Mouse (Mus musculus): ENCODE data around the gene Topors.

The Topors gene

GRCm38 (mm10) chr4:40244035-40244434, 25.6 kb downstream of the Topors start:
- no peak for DNase-seq

- no peak for DNase-seq
Measured at GRCm38 (mm10) chr4:40243006-40243405, 26.6 kb downstream of the Topors start.

GRCm38 (mm10) chr4:40241928-40242327, 27.7 kb downstream of the Topors start:
- DNase-seq = no peak

- no peak for DNase-seq
Measured at GRCm38 (mm10) chr4:40240272-40240744, 29.3 kb downstream of the Topors start.

DNA sequence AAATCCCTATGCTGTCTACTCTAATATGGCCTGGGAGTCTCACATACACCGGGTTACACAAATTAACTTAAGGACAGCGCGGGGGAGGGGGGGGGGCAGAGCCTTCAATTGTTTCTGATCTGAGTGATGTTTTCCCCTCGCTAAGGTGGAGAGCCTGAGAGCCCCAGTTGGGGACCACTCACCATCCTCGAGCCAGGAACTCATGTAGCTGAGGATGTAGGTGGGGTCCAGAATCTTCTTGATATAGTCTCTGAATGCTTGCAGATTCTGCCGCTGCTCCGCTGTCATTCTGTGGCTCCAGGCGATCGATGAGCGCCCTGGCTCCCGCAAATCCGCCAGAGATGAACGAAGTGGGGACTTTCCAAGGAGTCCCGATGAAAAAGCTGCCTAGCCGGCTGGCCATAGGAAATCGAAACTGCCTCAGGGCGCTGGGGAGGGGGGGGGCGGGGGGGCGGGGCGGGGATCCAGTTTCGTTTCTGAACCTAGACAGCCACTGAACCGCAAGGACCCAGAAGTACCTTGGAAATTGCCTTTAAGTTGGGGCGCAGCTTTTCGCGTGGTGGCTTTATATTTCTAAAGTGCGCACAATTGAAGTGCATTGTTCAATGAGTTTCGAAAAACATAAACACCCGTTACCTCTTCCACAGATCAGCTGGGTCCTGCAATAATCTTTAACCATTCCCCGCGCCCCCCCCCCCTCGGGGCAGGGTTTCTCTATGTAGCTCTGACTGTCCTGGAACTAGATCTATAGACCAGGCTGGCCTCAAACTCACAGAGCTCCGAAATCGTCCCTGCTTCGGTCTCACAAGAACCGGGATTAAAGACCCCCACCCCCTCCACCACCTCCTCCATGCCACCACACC, 30.0 kb downstream of the Topors start, which contains the start of gene Ddx58:
TSS of gene Ddx58 (minus strand) at position 420 of the 863 bp plus-strand sequence.
- peak; percentile 18 to 29 for DNase-seq

DNA sequence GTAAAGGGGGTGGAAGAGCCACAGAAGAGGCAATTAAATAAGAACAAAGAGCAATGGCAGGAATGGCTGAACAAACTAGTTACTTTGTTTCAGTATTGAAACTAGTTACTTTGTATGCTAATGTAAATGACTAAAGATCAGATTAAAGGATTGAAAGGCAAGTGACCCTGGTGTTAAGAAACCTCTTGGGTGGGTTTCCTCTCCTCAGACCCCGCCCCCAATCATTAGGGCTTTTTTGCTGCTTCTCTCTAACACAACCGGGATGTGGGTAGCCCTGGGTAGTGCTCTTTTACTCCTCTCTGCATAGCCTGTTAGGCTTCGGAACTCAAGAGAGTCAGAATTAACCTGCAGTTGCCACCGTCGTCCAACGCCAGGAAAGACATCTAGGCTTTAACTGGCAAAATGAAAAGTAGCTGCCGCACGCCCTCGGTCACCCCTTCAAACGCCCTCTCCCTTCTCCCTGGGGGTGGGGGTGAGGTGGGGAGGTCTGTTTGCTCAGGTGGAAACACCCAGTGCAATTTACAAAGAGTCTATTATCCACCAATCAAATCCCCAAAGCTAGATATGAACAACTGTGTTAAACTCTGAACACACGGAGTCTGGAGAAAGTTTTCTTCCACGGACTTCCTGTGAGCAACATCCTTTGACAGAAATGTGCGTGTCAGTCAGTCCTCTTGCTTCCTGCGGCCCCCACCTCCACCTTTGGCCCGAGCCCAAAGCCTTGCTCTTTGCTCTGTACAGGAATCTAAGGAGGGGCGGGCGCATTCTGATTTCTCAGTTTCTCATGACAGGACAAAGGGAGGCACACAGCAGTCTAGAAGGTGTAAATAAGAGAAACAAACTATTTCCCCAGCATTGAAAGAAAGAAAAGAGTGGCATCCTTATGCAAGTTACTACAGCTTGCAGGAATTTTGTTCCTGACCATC, 30.9 kb downstream of the Topors start:
- peak; percentile 57 to 61 for DNase-seq

- DNase-seq = no peak
Measured at GRCm38 (mm10) chr4:40236829-40237228, 32.8 kb downstream of the Topors start.

DNA sequence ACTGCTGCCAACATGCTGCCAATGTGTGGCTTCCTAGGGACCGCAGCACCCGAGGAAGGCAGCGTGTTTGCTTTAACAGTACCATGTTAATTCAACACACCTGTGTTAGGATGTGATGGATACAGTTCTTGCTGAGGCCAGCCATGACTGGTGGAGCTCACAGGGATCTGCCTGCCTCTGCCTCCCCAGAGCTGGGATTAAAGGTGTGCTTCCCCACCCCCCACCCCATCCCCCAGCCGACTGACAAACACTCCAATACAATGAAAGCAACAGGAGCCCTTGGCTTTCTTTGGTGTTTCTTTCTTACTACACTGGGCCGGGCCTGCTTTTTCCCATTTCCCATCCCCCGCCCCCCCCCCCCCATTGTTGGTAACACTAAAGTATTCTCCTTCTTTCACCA, 35.4 kb downstream of the Topors start:
- DNase-seq = no peak

DNA sequence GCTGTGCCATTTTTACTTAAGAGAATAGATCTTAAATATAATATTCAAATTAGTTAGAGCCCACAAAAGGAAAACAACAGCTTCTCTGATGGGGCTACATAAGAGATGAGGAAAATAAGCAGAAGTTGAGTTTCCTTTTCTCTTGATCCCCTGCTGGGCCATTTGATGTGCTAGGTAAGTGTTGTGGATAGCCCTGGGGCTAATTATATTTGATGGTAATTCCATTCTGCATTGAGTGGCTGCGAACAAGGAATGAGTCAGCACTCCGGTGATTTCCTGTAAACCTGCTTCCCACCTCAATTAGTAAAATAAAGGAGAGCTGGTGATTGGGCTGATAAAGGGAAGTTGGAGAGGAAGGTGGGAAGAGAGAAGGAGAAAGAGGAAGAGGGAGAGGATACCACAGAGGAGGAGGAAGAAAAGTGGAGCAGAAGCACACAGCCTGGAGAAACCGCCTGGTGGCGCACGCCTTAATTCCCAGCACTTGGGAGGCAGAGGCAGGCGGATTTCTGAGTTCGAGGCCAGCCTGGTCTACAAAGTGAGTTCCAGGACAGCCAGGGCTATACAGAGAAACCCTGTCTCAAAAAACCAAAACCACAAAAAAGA, 36.5 kb downstream of the Topors start:
- DNase-seq = no peak

DNA sequence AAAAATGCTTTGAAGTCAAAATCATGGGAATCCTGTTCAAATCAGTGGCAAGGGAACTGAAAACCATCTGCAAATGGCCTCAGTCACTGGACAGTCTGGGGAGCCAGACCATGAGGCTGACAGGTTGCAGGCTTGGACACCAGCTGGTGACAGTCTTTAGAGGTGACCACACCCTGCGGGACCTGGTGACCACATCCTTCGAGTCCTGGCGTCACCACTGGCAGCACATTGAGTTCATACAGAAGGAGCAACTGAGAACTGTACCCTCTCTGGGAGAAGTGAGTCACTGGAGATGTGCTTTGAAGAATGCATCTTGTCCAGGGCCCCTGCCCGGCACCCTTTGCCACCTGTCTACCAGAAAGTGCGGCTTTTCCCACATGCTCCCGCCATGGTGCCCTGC, 39.9 kb downstream of the Topors start:
- no peak for DNase-seq

DNA sequence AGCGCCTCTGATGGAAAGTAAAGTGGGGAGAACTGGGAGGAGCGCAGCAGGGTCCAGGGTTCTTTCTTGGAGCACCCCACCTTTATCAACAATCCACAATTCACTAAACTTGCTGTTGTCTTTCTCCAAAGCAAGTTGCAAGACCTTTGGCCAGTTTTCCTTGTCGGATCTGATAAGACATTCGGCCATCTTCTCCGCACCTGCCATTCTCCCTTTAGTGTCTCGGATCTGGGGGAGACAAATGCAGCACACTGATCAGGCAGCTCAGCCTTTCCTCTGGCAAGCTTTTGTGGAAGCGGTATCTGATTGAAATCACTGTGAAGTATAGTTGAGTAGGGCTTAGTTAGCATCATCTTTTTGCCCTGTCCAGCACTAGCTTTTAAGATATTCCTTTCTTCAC, 41.8 kb downstream of the Topors start:
- DNase-seq = no peak

GRCm38 (mm10) chr4:40227131-40227530, 42.5 kb downstream of the Topors start:
- no peak for DNase-seq

DNA sequence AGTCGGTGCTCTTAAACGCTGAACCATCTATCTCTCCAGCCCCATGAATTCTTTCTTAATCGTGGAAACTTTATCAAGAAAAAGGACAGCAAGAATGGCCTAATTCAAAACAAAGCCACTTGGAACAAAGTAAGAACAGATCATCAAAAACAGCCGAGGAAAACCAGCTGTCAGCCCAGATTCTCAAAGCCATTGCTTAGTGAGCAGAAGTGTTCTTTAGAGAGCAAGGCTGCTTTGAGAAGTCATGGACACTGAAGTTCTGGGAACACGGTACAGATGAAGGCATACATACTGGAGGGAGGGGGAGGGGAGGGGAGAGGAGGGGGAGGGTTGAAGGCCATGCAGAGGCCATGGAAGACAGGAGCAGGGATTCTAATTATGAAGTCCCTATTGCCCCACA, 43.6 kb downstream of the Topors start:
- DNase-seq = no peak

- no peak for DNase-seq
Measured at GRCm38 (mm10) chr4:40221876-40222585, 47.6 kb downstream of the Topors start.

DNA sequence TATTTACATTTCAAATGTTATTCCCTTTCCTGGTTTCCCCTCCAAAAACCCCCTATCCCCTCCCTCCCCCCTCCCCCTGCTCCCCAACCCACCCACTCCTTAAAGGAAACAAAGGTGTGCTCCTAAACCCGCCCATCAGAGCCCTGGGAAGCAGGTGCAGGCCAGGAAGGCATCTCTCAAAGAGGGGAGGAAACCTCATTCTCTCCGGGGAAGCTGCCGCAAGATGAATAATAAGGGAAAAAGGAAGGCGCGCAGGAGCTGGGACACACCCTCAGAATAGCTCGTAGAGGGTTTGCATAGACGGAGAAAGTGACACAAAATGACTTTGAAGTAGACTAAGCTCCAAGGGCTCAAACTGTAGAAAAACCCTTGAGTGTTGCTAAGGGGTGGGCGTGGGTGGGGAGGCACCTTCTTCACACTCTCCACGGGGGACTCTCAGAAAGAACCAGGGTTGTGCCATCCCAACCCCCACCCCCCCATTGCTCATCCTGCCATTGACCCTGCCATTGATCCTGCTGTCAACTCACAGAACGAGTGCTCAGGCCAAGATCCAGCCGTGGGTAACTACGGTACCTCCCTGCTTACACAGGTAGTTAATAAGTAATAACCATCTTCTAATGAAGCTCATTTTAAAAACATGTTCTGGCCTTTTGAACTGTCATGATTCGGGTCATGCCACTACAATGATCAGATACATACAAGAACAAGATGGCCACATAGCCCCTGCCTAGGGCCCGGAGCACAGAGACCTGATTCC, 48.5 kb downstream of the Topors start:
- no peak for DNase-seq

DNA sequence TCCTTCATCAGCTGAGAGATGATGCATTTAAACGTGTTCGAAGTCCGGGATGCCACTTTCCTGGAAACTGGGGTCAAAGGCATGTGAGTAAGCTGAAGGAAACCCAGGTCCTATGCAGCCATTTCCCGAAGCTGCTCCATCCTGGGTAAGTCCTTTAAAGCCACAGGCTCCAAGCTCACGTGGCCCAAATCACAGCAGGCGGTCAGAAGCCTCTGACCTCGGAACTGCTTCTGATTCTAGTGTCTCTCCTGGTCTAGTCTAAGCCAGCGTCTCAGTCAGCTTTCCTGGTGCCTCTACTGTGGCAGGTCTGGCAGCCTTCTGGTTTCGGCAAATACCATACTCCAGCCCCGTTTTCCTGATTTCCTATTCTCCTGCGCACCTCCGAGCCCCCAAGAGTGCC, 49.2 kb downstream of the Topors start:
- peak; percentile 19 to 26 for DNase-seq

GRCm38 (mm10) chr4:40218382-40218781, 51.3 kb downstream of the Topors start:
- DNase-seq = peak; percentile 26 to 37

DNA sequence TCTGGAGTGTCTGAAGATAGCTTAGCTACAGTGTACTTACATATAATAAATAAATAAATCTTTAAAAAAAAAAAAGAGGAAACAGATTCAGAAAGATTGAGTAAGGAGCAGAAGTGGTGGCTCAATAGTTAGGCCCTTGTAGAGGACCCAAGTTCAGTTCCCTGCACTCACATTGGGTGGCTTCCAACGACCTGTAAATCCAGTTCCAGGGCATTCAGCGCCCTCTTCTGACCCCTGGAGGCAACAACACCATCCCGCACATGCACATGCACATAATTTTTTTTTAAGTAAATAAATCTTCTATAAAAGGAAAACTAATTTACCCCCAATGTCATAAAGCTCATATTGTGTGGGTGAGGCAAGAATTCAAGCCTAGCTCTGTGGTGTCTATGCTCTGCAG, 51.7 kb downstream of the Topors start:
- DNase-seq = no peak

DNA sequence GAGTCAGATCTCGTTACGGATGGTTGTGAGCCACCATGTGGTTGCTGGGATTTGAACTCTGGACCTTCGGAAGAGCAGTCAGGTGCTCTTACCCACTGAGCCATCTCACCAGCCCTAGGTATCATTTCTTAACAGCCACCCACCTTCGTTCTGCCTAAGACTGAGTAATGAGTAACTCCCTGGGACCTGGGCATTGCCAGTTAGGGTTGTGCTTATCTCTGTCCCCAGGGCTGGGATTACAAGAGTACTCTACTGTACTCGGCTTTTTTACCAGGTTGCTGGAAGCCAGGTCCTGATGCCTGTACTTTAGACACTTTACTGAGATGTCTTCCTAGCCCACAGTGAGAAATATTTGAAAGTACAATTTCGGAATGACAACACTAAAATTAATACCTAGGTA, 57.5 kb downstream of the Topors start:
- no peak for DNase-seq

Measured in cerebellum, postnatal 10 days (tissue).